Mouse (Mus musculus) adrenal gland, postnatal 14 days (tissue): ENCODE measurements at regions not wholly inside any gene's neighbourhood (a gene's known extent, or its start where the extent isn't known, plus 50 kb on each side); places are given as distances from the start of the nearest gene placed in this dataset.
A peak's percentile ranks its signal among the peaks of the same experiment; 100 is the strongest.

Experiments used
- DNase-seq: peaks from one replicate; pipeline ENCODE4 v3.0.0; 2021; ENCODE audit warnings: mixed read lengths

GRCm38 (mm10) chr6:100517662-100518061 is 153.3 kb downstream of the Shq1 start:
- DNase-seq: no peak

DNA sequence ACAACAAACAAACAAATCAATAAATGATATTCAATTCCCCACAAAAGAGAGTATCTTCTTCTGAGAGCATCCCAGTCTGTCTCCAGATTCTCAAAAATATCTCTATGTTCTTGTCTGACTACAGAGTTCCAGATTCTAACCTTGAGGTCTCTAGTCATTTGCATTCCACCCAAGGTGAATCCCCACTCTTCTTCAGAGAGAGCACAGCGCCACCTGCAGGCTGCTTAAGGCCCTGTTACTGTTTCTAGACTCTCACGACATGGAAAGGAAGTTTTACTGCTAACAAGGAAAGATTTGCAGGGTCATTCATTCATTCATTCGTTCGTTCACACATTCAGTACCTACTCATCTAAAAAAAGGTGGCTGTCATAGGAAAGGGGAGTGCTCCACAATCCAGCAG is 158.3 kb downstream of the Shq1 start:
- DNase-seq: peak; percentile 79

- DNase-seq: peak; percentile 43
Observed at GRCm38 (mm10) chr6:100510676-100511075, 160.3 kb downstream of the Shq1 start.

DNA sequence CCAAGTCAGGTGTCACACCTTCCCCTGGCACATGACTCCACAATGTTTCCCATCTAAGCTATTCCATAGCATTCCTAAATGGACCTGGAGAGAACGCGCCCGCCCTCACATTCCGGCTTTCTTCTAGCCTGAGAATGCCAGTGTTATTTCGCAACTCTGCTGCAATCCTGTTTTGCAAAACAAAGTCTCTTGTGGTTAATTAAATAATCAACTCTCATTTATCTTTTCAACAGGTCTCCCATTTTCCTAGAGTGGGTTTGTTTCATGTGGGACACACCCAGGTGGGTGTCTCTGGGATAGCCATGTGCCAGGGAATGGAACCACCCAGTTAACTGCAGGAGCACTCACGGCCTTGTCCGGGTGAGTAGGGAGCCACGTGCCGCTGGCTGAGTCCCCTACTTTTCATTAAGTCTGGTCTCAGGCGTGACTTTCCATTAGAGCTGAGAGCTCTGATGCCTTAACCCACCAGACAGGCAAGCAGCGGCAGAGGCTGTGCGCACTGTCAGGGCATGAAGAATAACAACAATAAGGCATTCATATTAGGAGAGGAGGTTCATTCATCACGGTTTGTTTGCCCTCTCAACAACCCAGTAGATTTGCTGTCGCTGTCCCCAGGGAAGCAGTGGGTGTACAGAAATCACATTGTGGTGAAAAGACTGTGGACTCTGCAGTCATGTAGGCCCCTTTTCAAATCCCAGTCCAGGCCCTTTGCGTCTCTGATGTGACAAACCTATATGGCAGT is 165.3 kb downstream of the Shq1 start:
- peak; percentile 54 for DNase-seq

DNA sequence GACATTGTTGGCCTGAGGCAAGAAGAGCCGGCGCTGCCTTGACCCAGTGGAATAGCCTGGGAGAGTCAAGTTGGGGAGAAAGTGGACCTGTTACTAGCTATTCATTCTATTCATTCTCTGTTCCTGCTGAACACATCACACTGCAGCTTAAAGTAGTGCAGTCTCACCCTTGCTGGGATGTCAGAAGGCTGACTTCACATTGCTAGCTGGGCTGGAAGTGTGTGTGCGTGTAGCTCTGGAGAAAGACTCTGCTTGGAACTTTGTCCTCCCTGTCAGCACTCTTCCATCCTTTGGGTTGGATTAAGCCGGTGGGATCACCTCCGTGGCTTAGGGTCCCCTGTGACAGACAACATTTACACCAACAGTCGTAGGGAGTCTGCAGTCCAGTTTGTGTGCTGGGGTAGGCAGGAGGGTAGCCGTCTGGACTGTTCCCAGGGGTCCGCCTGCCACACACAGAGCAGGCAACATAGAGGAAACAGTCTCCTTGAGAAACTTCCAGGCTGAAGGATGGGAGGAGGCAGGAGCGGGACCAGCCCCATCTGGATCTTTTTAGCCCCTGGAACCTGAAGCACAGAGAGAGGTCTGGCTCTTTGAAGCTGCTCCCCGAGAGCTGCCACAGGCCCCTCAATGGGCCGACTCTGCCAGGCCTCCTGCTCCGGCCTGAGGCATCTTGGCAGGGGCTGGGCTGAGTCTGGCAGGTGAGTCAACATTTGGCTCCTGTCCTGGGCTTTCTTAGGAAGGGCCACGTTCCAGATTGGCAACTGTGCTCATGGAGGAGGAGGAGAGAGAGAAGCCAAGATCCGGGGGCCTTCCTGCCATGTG is 167.8 kb downstream of the Shq1 start:
- DNase-seq: peak; percentile 86

- DNase-seq: no peak
Observed at GRCm38 (mm10) chr6:100502139-100502538, 168.8 kb downstream of the Shq1 start.

DNA sequence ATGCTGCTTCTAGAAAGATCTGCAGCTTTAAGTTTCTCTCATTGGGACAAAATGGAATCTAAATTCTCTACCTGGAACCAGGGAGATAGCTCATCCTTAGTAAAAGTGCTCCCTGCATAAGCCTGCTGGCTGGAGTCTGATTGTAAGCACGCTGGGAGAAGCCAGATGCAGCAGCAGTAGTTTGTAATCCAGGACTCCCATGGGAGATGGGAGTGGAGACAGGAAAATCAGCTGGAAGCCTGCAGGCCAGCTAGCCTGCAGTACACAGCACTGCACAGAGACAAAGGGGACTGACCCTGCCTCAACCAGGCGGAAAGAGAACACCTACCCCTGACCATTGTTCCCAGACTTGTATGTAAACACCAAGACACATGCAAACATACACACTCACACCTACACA is 170.2 kb downstream of the Shq1 start:
- DNase-seq: no peak

DNA sequence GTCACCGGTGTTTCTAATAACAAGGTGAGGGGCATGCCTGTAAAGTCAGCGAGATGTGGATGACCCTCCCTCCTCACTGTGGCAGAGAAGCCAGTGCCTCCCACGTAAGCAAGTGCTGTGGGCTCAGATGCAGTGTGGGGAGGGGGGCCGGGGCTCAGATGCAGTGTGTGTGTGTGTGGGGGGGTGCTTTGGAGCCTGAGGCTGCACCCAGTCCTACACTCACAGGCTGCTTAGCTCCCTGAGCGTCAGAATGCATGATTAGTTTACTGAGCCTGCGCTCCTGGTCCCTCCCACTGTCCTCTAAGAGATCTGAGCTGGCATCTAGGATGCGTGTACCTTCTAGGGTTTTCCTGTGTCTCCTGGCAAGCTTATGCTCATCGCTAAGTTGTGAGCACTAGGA is 170.9 kb downstream of the Shq1 start:
- DNase-seq: no peak

GRCm38 (mm10) chr6:100498861-100499271 is 172.1 kb downstream of the Shq1 start:
- peak; percentile 36 for DNase-seq

GRCm38 (mm10) chr6:100498126-100498525 is 172.8 kb downstream of the Shq1 start:
- DNase-seq: no peak

DNA sequence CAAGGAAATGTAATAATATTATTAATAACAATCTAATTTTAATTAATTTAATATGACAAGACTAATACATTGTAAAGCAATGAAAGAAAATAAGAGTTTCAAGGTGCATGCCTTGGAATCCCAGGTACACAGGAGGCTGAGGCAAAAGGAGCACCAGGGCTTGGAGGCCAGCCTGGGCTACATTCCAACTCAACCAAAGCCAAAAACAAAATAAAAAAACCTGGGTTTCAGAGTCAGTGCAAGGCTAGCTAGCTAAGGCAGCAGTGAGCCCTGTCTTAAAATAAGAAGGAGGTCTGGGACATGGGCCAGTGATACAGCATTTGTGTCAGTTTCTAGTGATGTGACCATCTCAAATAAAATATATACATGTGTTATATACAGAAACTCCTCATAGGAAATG is 174.8 kb downstream of the Shq1 start:
- DNase-seq: no peak

GRCm38 (mm10) chr6:100495131-100495530 is 175.8 kb downstream of the Shq1 start:
- DNase-seq: peak; percentile 23

DNA sequence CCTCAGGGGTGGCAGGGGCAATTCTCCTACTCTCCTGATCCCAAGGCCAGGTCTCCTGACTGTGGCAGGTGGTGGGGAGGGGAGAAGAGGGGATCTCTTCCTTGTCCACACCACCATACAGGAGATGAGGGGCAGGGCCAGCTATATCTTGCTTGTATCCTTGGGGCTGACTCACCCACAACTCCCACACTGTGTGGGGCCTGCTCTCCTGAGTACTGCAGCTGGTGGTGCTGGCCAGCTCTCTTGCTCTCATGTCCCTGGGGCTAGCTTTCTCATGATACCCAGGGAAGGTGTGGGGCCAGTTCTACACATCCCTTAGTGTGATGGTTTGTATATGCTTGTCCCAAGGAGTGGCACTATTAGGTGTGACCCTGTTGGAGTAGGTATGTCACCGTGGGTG is 177.4 kb downstream of the Shq1 start:
- DNase-seq: peak; percentile 24

DNA sequence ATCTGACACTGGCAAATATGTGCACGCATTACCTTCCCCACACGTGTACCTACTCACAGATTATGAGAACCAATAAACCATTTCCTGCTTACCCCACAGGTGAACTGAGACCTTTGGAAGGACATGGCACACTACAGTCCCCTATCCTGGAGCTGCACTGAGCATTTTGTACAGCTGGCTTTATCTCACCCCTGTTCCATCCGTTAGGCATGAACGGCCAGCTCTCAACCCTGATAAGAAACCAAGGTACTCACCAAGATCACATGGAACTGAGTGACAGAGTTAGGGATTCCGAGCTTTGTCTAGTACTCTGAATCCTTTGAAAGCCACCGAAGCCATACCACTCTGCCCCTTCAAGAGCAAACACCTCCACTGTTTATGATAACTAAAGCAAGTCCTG is 179.1 kb downstream of the Shq1 start:
- DNase-seq: no peak

DNA sequence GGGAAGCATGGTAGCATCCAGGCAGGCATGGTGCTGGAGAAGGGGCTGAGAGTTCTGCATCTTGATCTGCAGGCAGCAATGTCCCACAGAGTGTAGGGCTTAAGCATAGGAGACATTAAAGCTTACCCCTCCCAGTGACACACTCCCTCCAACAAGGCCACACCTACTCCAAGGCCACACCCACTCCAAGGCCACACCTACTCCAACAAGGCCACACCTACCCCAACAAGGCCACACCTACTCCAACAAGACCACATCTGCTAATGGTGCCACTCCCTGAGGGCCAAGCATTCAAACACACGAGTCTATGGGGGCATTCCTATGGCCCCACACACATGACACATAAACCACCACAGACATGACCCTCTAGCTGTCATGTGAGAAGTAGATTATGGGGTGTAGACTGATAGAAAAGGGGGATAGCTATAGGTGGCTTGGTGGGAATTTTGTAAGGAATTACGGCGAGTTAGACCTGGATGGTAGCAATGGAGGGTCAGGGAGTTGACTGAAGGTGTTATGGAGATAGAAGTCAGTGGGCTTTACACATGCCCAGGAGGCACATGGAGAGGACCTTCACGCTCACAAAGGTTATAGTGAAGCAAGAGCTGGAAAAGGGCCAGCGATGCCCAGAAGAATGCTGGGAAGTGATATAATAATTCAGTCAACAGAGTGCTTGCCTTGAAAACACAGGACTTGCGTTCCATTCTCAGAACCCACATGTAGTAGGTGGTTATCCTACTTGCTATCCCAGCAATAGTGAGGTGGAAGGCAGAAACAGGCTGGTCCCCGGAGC is 179.8 kb downstream of the Shq1 start:
- DNase-seq: no peak

DNA sequence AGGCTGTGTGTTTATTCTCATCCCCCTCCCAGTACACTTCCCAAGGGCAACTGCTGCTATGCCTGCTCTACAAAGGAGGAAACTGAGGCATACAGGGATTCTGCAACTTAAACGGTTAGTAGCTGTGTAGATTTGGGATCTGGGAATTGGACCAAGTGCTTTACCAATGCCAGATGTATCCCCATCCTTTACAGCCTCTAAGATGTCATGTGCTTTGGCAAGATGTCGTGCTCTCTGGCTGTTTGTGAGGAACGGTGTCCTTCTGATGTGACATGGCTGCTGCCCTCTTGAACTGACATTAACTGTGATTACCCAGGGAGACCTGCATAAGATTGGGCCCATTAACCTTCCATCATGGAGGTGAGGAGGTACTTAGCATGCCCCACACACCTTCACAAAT is 187.1 kb downstream of the Shq1 start:
- DNase-seq: no peak

DNA sequence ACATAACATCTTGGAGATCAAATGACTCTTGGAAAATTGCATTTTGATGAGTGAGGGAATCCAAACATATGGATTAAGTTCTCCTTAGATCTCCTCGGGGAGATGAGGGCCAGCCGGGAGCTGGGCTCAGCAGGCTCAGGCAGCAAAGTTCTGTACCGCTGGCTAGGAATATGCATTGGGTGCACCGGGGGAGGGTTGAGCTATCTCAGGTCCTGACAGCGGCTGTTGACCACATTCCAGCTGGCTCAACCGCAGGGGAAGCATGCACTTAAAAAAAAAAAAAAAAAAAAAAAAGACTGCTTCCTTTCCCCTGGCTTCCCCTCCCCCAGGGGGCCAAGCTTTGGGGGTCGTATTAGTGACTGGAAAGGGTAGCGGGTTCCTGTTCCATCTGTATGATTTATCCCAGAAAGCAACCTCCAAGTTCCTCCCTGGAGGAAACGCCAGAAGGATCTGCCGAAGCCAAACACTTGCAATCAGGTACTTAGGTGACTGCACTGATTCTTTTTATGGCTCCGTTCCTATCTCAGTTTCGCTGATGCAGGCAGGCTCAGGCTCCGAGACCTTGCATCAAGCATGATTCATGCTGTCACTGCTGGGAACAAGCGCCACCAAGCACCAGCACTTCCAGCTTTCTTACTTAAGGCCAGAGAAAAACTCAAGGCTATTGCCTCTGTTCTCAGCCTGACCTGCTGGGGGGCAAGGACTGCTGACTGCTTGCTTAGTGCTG is 187.7 kb downstream of the Shq1 start:
- DNase-seq: peak; percentile 74

DNA sequence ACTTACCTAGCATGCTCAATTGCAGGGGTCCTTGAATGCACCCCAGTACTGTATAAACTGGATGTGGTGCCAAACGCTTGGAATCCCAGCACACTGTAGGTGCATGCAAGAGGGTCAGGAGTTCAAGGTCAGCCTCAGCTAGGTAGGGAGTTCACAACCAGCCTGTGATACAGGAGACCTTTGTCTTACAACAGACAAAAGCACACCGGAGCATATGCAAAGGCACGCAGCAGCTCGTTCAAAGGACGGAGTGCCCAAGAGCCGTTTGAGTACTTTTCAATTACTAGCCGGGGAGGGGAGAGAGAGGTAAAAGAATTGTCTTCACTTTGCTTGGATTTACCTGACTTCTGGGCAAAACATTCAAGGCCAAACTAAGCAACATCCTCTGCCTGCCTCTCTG is 188.4 kb downstream of the Shq1 start:
- no peak for DNase-seq

- no peak for DNase-seq
Observed at GRCm38 (mm10) chr6:100480525-100480924, 190.4 kb downstream of the Shq1 start.

DNA sequence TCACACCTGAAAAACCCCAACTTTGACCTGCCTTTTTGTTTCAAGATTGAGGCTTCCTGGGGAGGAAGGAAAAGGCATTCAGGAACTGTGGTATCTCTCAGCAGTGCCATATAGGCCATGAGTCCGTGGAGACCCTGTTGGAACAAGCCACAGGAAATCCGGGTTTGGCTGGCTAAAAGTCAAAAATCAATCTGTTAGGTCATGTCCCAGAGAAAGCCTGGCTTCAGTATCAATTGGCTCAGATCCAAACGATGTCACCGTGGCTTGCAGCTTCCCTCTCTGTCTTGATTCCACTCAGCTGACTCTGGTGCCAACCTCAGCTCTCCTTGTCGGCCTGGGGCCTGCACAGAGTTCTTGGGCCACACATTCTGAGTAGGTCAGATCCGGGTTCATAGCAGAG is 191.1 kb downstream of the Shq1 start:
- peak; percentile 65 for DNase-seq

GRCm38 (mm10) chr6:100479455-100479854 is 191.5 kb downstream of the Shq1 start:
- DNase-seq: no peak
